Mouse (Mus musculus) ES-E14 (cell line): ENCODE data around the gene Sds. TPM values are rescaled to one million over a fixed set of nuclear protein-coding genes. Genes with fewer than 3 reads are reported as not detected.

Experiments used
- DNase-seq: peaks from one replicate; pipeline ENCODE4 v3.0.0-alpha.2; 2013; ENCODE audit warnings: low read depth, low spot score
- H3K27ac ChIP-seq: 2 replicates; pipeline ENCODE4 v1.5.1; 2012; ENCODE audit warnings: low read depth, mild to moderate bottlenecking, low read length, moderate library complexity, mixed read lengths; ENCODE audit not compliant: poor library complexity, insufficient read depth, severe bottlenecking
- H3K36me3 ChIP-seq: 2 replicates; pipeline ENCODE4 v1.6.1; 2012; ENCODE audit warnings: mild to moderate bottlenecking, low read length, moderate library complexity, mixed read lengths; ENCODE audit not compliant: control insufficient read depth, poor library complexity, insufficient read depth, severe bottlenecking
- H3K4me1 ChIP-seq, 2 experiments: fragments of 150-350 bp in 1 of 2; sonication (generic) in 1 of 2; 2 replicates each; pipeline ENCODE4 v1.6.1; 2012; ENCODE audit warnings: low read length in 2 of 2, mild to moderate bottlenecking in 1 of 2, mixed read lengths in 1 of 2; ENCODE audit not compliant: control insufficient read depth in 2 of 2, insufficient read depth in 2 of 2, poor library complexity in 1 of 2
- H3K4me3 ChIP-seq, 2 experiments: fragments of 150-350 bp in 1 of 2; sonication (generic) in 1 of 2; 2 replicates each; pipeline ENCODE4 v1.5.1; 2012; ENCODE audit warnings: low read length in 2 of 2, low read depth in 1 of 2, mild to moderate bottlenecking in 1 of 2, mixed read lengths in 1 of 2; ENCODE audit not compliant: insufficient read depth in 1 of 2, poor library complexity in 1 of 2, severe bottlenecking in 1 of 2
- H3K9ac ChIP-seq: 2 replicates; pipeline ENCODE4 v1.6.1; 2012; ENCODE audit warnings: low read depth, mild to moderate bottlenecking, low read length, mixed read lengths; ENCODE audit not compliant: poor library complexity, insufficient read depth, severe bottlenecking
- H3K9me3 ChIP-seq: fragments of 150-350 bp; sonication (generic); 2 replicates; pipeline ENCODE4 v1.6.1; 2012; ENCODE audit warnings: low read depth, mild to moderate bottlenecking, low read length; ENCODE audit not compliant: control insufficient read depth, insufficient read depth
- CHD2 ChIP-seq: IDR thresholded peaks from 2 replicates; pipeline ENCODE4 v1.6.1; 2014; ENCODE audit warnings: mild to moderate bottlenecking, low read depth, low read length, inconsistent platforms
- HCFC1 ChIP-seq: IDR thresholded peaks from 2 replicates; pipeline ENCODE4 v1.6.1; 2012; ENCODE audit warnings: low read length, inconsistent platforms, borderline replicate concordance; ENCODE audit not compliant: insufficient read depth
- MAFK ChIP-seq: IDR thresholded peaks from 2 replicates; pipeline ENCODE4 v1.6.1; 2014; ENCODE audit warnings: mild to moderate bottlenecking, low read depth, low read length, inconsistent platforms; ENCODE audit not compliant: insufficient read depth
- ZC3H11A ChIP-seq: IDR thresholded peaks from 2 replicates; pipeline ENCODE4 v1.6.1; 2012; ENCODE audit warnings: low read depth, mild to moderate bottlenecking, inconsistent platforms, low read length, borderline replicate concordance
- ZNF384 ChIP-seq: IDR thresholded peaks from 2 replicates; pipeline ENCODE4 v1.6.1; 2012; ENCODE audit warnings: low read depth, low read length, inconsistent platforms
- in situ Hi-C, 2 experiments: fragments of 600-800 bp; cut with MboI; formaldehyde crosslinking; loops; one replicate each; pipeline ENCODE4 v1.15.1; 2025; ENCODE audit warnings: low sequenced_read_pairs in 2 of 2, inconsistent platforms in 1 of 2; ENCODE audit not compliant: unreplicated experiment in 2 of 2
- total RNA-seq: library from RNA; depleted of rRNA; stranded (reverse); fragments of 300-350 nt; gene quantifications from 2 replicates; pipeline ENCODE4 v1.2.3, GENCODE M21; 2012

Gene Sds
- total RNA-seq, 1 experiment, result 0.22 TPM

- H3K27ac ChIP-seq, result no peak overlapping the region
- in situ Hi-C loops, result no loop called here
- DNase-seq, result no peak
- no peak overlapping the region for H3K4me3 ChIP-seq
- no peak overlapping the region for H3K9ac ChIP-seq
- no peaks in the 10 kb centered on the region for H3K9me3 ChIP-seq
- no peak for TF ChIP-seq CHD2
- peaks cover 17 to 34% of the 10 kb centered on the region in 2 experiments for H3K4me1 ChIP-seq
- peaks cover 2% of the 10 kb centered on the region; the same call in 1 of the 2 replicates for H3K36me3 ChIP-seq
Measured at GRCm38 (mm10) chr5:120516221-120516984, 40.1 kb downstream of the Sds start.

- Histone ChIP-seq H3K4me1 (peaks cover 12 to 29% of the 10 kb centered on the region in 2 experiments), H3K4me3 (no peak overlapping the region), H3K9me3 (no peaks in the 10 kb centered on the region), H3K9ac (no peak overlapping the region), H3K27ac (no peak overlapping the region), H3K36me3 (peaks cover 8% of the 10 kb centered on the region; the same call in 1 of the 2 replicates)
- no peak for DNase-seq
- TF ChIP-seq MAFK (no peak), ZC3H11A (no peak), ZNF384 (no peak), HCFC1 (no peak), CHD2 (no peak)
- in situ Hi-C loops, result no loop called here
Measured at GRCm38 (mm10) chr5:120517552-120517951, 41.2 kb downstream of the Sds start.

DNA sequence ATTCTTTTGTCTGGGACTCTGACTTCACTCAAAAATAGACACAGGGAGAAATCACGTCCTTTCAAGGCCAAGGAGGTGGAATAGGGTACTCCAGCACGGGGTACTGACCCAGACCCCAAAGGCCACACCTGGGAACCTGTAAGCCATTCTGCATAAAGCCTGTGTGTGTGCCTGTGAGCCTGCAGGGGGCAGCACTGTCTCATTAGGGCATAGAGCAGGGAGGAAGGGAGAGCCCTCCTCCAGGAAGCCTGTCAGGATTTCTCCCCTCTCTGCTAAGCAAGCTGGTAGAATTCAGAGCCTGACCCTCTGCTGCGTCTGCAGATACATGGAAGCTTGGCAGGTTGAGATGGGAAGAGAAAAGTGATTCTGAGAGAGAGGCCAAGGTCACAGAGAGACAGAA lies 46.3 kb downstream of the Sds start:
- Histone ChIP-seq H3K9ac (no peak overlapping the region), H3K27ac (no peak overlapping the region), H3K4me1 (peaks cover 5 to 18% of the 10 kb centered on the region in 2 experiments; a peak in 2 of 4 replicates), H3K9me3 (no peaks in the 10 kb centered on the region), H3K36me3 (peaks cover 15% of the 10 kb centered on the region; the same call in 1 of the 2 replicates), H3K4me3 (no peak overlapping the region)
- no peak for TF ChIP-seq ZNF384
- no peak for TF ChIP-seq HCFC1
- no peak for TF ChIP-seq MAFK
- TF ChIP-seq ZC3H11A, result no peak
- no peak for TF ChIP-seq CHD2
- peak; percentile 75 for DNase-seq
- in situ Hi-C loops, result no loop called here

- no peaks in the 10 kb centered on the region for H3K9me3 ChIP-seq
- no peak for DNase-seq
- TF ChIP-seq ZC3H11A (no peak), MAFK (no peak), ZNF384 (no peak), HCFC1 (no peak), CHD2 (no peak)
Measured at GRCm38 (mm10) chr5:120524736-120525135, 48.4 kb downstream of the Sds start.

GRCm38 (mm10) chr5:120525737-120526136 lies 49.4 kb downstream of the Sds start:
- in situ Hi-C loops, result no loop called here
- Histone ChIP-seq H3K36me3 (peaks cover 19% of the 10 kb centered on the region), H3K4me1 (peaks cover 5 to 15% of the 10 kb centered on the region in 2 experiments; a peak in 2 of 4 replicates), H3K4me3 (no peak overlapping the region), H3K9me3 (no peaks in the 10 kb centered on the region), H3K27ac (no peak overlapping the region), H3K9ac (no peak overlapping the region)
- TF ChIP-seq ZC3H11A (no peak), MAFK (no peak), HCFC1 (no peak), CHD2 (no peak), ZNF384 (no peak)
- DNase-seq, result no peak

More at GRCm38 (mm10) chr5:120524736-120525135, 48.4 kb downstream of the Sds start:
- Histone ChIP-seq H3K4me1 (peaks cover 5 to 15% of the 10 kb centered on the region in 2 experiments; a peak in 2 of 4 replicates), H3K36me3 (peaks cover 19% of the 10 kb centered on the region; the same call in 1 of the 2 replicates), H3K9ac (no peak overlapping the region), H3K4me3 (no peak overlapping the region), H3K27ac (no peak overlapping the region)
- in situ Hi-C loops, result no loop called here
